Mouse (Mus musculus) hematopoietic stem cell, adult 5-6 weeks (primary cell): ENCODE results near the gene Tcf3. TPM values are rescaled to one million over a fixed set of nuclear protein-coding genes. Genes with fewer than 3 reads are reported as not detected.

Experiments
- ATAC-seq, 2 experiments: fragments of 125-278 bp in 1 of 2; replicated peaks in 1 of 2; 2 replicates each; pipeline ENCODE4 v1.8.0; 2016 to 2017; ENCODE audit warnings: inconsistent platforms in 2 of 2, mild to moderate bottlenecking in 2 of 2, moderate number of reproducible peaks in 2 of 2, low read depth in 1 of 2, moderate TSS enrichment in 1 of 2; ENCODE audit not compliant: low FRiP score in 2 of 2, poor library complexity in 2 of 2, severe bottlenecking in 2 of 2, insufficient read depth in 1 of 2, low TSS enrichment in 1 of 2
- total RNA-seq: library from RNA; stranded (forward); fragments of 172-1452, 232-1000 nt; gene quantifications from 2 replicates; pipeline ENCODE4 v1.2.3, GENCODE M21; 2017

Tcf3 gene
- total RNA-seq: 52.6 and 54.4 TPM in 2 replicates

- ATAC-seq: peak; percentile 93 to 95
Measured at GRCm38 (mm10) chr10:80433513-80434232, at the start of gene Tcf3. Gene Tcf3 (minus strand): TSS chr10:80433647.

- no peak for ATAC-seq
Measured at GRCm38 (mm10) chr10:80481002-80481401, 47.6 kb upstream of the Tcf3 start.

GRCm38 (mm10) chr10:80478531-80478930 lies 45.1 kb upstream of the Tcf3 start:
- no peak for ATAC-seq

GRCm38 (mm10) chr10:80475290-80475959 lies 42.0 kb upstream of the Tcf3 start:
- peak; percentile 52 to 61; a peak in 2 of 4 replicates for ATAC-seq

GRCm38 (mm10) chr10:80465066-80465465 lies 31.6 kb upstream of the Tcf3 start:
- no peak for ATAC-seq

- ATAC-seq: no peak
Measured at GRCm38 (mm10) chr10:80464381-80465035, 31.1 kb upstream of the Tcf3 start.

GRCm38 (mm10) chr10:80461346-80461745 lies 27.9 kb upstream of the Tcf3 start:
- no peak for ATAC-seq

GRCm38 (mm10) chr10:80460324-80460723 lies 26.9 kb upstream of the Tcf3 start:
- ATAC-seq: no peak

- no peak for ATAC-seq
Measured at GRCm38 (mm10) chr10:80459671-80460070, 26.2 kb upstream of the Tcf3 start.

- ATAC-seq: no peak
Measured at GRCm38 (mm10) chr10:80459236-80459635, 25.8 kb upstream of the Tcf3 start.

GRCm38 (mm10) chr10:80455697-80456096 lies 22.2 kb upstream of the Tcf3 start:
- no peak for ATAC-seq

- ATAC-seq: no peak
Measured at GRCm38 (mm10) chr10:80454781-80455180, 21.3 kb upstream of the Tcf3 start.

- no peak for ATAC-seq
Measured at GRCm38 (mm10) chr10:80453601-80454000, 20.2 kb upstream of the Tcf3 start.

GRCm38 (mm10) chr10:80450599-80450998 lies 17.2 kb upstream of the Tcf3 start:
- ATAC-seq: no peak

GRCm38 (mm10) chr10:80445898-80446601 lies 12.6 kb upstream of the Tcf3 start:
- peak; percentile 80 to 81 for ATAC-seq

- no peak for ATAC-seq
Measured at GRCm38 (mm10) chr10:80445052-80445451, 11.6 kb upstream of the Tcf3 start.

- no peak for ATAC-seq
Measured at GRCm38 (mm10) chr10:80444339-80445045, 11.0 kb upstream of the Tcf3 start.
